Mouse (Mus musculus): ENCODE results near the gene Smox. TPM values are rescaled to one million over a fixed set of nuclear protein-coding genes. Genes with fewer than 3 reads are reported as not detected.

Smox gene
- polyA plus RNA-seq, 1 experiment from 2014 or later: 28.7 TPM

- Histone ChIP-seq H3K4me1 (ENCODE audit: insufficient read depth) (no peaks in the 10 kb centered on the region), H3K9me3 (ENCODE audit: low read depth, low read length) (no peaks in the 10 kb centered on the region), H3K4me3 (ENCODE audit: low read depth, low read length) (no peak overlapping the region), H3K27me3 (ENCODE audit: insufficient read depth, low read length) (no peaks in the 10 kb centered on the region), H3K27ac (ENCODE audit: low read depth) (no peak overlapping the region), H3K4me2 (no peak overlapping the region), H3K36me3 (ENCODE audit: insufficient read depth) (no peaks in the 10 kb centered on the region), H3K9ac (no peak overlapping the region)
- WGBS: 72% methylated on average over 6 of the region's 6 CpGs
- ATAC-seq (ENCODE audit: insufficient read depth) (no peak), DNase-seq (no peak)
- TF ChIP-seq CTCF (IDR thresholded peaks at IDR 0.05; ENCODE audit: low read depth): no peak
These were observed 7.1 kb upstream of the Smox start for GRCm38 (mm10) chr2:131484182-131484581.

- DNase-seq (no peak), ATAC-seq (ENCODE audit: insufficient read depth) (no peak)
- Histone ChIP-seq H3K27ac (ENCODE audit: low read depth) (no peak overlapping the region), H3K9ac (no peak overlapping the region), H3K4me2 (no peak overlapping the region), H3K4me1 (ENCODE audit: insufficient read depth) (no peaks in the 10 kb centered on the region), H3K4me3 (ENCODE audit: low read depth, low read length) (no peak overlapping the region), H3K36me3 (ENCODE audit: insufficient read depth) (no peaks in the 10 kb centered on the region), H3K9me3 (ENCODE audit: low read depth, low read length) (no peaks in the 10 kb centered on the region), H3K27me3 (ENCODE audit: insufficient read depth, low read length) (no peaks in the 10 kb centered on the region)
- WGBS: 77% methylated on average over 15 of the region's 15 CpGs
- TF ChIP-seq CTCF (IDR thresholded peaks at IDR 0.05; ENCODE audit: low read depth): no peak
These were observed 6.2 kb upstream of the Smox start for GRCm38 (mm10) chr2:131485126-131485525.

- Histone ChIP-seq H3K4me3 (ENCODE audit: low read depth, low read length) (no peak overlapping the region), H3K9ac (no peak overlapping the region), H3K4me1 (ENCODE audit: insufficient read depth) (no peaks in the 10 kb centered on the region), H3K4me2 (no peak overlapping the region), H3K36me3 (ENCODE audit: insufficient read depth) (no peaks in the 10 kb centered on the region), H3K27me3 (ENCODE audit: insufficient read depth, low read length) (no peaks in the 10 kb centered on the region), H3K9me3 (ENCODE audit: low read depth, low read length) (no peaks in the 10 kb centered on the region), H3K27ac (ENCODE audit: low read depth) (no peak overlapping the region)
- no peak for ATAC-seq (ENCODE audit: insufficient read depth)
- 78% methylated on average over 3 of the region's 3 CpGs for WGBS
- no peak for DNase-seq
- no peak for TF ChIP-seq CTCF (IDR thresholded peaks at IDR 0.05; ENCODE audit: low read depth)
These were observed 5.2 kb upstream of the Smox start for GRCm38 (mm10) chr2:131486046-131486445.

GRCm38 (mm10) chr2:131487337-131487736, 4.0 kb upstream of the Smox start:
- H3K4me3 ChIP-seq (ENCODE audit: low read depth, low read length): no peak overlapping the region
- no peak overlapping the region for H3K9ac ChIP-seq
- TF ChIP-seq CTCF (IDR thresholded peaks at IDR 0.05; ENCODE audit: low read depth): no peak
- H3K27me3 ChIP-seq (ENCODE audit: insufficient read depth, low read length): no peaks in the 10 kb centered on the region
- H3K9me3 ChIP-seq (ENCODE audit: low read depth, low read length): no peaks in the 10 kb centered on the region
- ATAC-seq (ENCODE audit: insufficient read depth) (no peak), DNase-seq (no peak)
- no peak overlapping the region for H3K27ac ChIP-seq (ENCODE audit: low read depth)
- H3K4me1 ChIP-seq (ENCODE audit: insufficient read depth): no peaks in the 10 kb centered on the region
- 85% methylated on average over 5 of the region's 5 CpGs for WGBS
- H3K36me3 ChIP-seq (ENCODE audit: insufficient read depth): no peaks in the 10 kb centered on the region
- H3K4me2 ChIP-seq: no peak overlapping the region

GRCm38 (mm10) chr2:131488261-131488660, 3.0 kb upstream of the Smox start:
- H3K9ac ChIP-seq: no peak overlapping the region
- no peak overlapping the region for H3K4me3 ChIP-seq (ENCODE audit: low read depth, low read length)
- no peaks in the 10 kb centered on the region for H3K36me3 ChIP-seq (ENCODE audit: insufficient read depth)
- ATAC-seq (ENCODE audit: insufficient read depth) (no peak), DNase-seq (no peak)
- no peaks in the 10 kb centered on the region for H3K9me3 ChIP-seq (ENCODE audit: low read depth, low read length)
- H3K27me3 ChIP-seq (ENCODE audit: insufficient read depth, low read length): no peaks in the 10 kb centered on the region
- H3K4me1 ChIP-seq (ENCODE audit: insufficient read depth): no peaks in the 10 kb centered on the region
- no peak overlapping the region for H3K4me2 ChIP-seq
- no peak overlapping the region for H3K27ac ChIP-seq (ENCODE audit: low read depth)
- TF ChIP-seq CTCF (IDR thresholded peaks at IDR 0.05; ENCODE audit: low read depth): no peak
- 74% methylated on average over 4 of the region's 4 CpGs for WGBS

- Histone ChIP-seq H3K36me3 (ENCODE audit: insufficient read depth) (no peaks in the 10 kb centered on the region), H3K27me3 (ENCODE audit: insufficient read depth, low read length) (no peaks in the 10 kb centered on the region), H3K9ac (no peak overlapping the region), H3K4me2 (no peak overlapping the region), H3K27ac (ENCODE audit: low read depth) (no peak overlapping the region), H3K4me3 (ENCODE audit: low read depth, low read length) (no peak overlapping the region), H3K4me1 (ENCODE audit: insufficient read depth) (0 out of 2 replicates have a peak, but pooled peaks cover 2% of the 10 kb centered on the region), H3K9me3 (ENCODE audit: low read depth, low read length) (no peaks in the 10 kb centered on the region)
- DNase-seq (no peak), ATAC-seq (ENCODE audit: insufficient read depth) (no peak)
- WGBS: 82% methylated on average over 2 of the region's 2 CpGs
- peak; percentile 41; the same call in 1 of the 2 replicates for TF ChIP-seq CTCF (IDR thresholded peaks at IDR 0.05; ENCODE audit: low read depth)
These were observed 2.4 kb upstream of the Smox start for GRCm38 (mm10) chr2:131488870-131489269.

- no peak for TF ChIP-seq CTCF (IDR thresholded peaks at IDR 0.05; ENCODE audit: low read depth)
- H3K4me1 ChIP-seq (ENCODE audit: insufficient read depth): peaks cover 2% of the 10 kb centered on the region; the same call in 1 of the 2 replicates
- H3K9ac ChIP-seq: no peak overlapping the region
- ATAC-seq (ENCODE audit: insufficient read depth): no peak
- H3K27me3 ChIP-seq (ENCODE audit: insufficient read depth, low read length): no peaks in the 10 kb centered on the region
- no peaks in the 10 kb centered on the region for H3K9me3 ChIP-seq (ENCODE audit: low read depth, low read length)
- H3K27ac ChIP-seq (ENCODE audit: low read depth): no peak overlapping the region
- no peak overlapping the region for H3K4me3 ChIP-seq (ENCODE audit: low read depth, low read length)
- no peak overlapping the region for H3K4me2 ChIP-seq
- no peak for DNase-seq
- no peaks in the 10 kb centered on the region for H3K36me3 ChIP-seq (ENCODE audit: insufficient read depth)
- WGBS: 50% methylated on average over 4 of the region's 4 CpGs
These were observed 1.7 kb upstream of the Smox start for GRCm38 (mm10) chr2:131489591-131489990.
